Mouse (Mus musculus) heart, postnatal 0 days (tissue): Measurements from ENCODE around the gene Cdc42bpb.

Source experiments
- CTCF ChIP-seq: IDR thresholded peaks from 2 replicates; pipeline ENCODE4 v1.5.1; 2016; ENCODE audit warnings: antibody characterized with exemption, control low read depth, low read depth
- EP300 ChIP-seq: IDR thresholded peaks from 2 replicates; pipeline ENCODE4 v1.6.1; 2016; ENCODE audit warnings: antibody characterized with exemption, low read depth

- TF ChIP-seq CTCF (no peak), EP300 (no peak)
Observed at GRCm38 (mm10) chr12:111302018-111302345, 75.5 kb downstream of the Cdc42bpb start.
